Mouse (Mus musculus) ES-Bruce4 (cell line): Measurements from ENCODE around the gene Phip.

ENCODE experiments used
- CTCF ChIP-seq: IDR thresholded peaks from one replicate; pipeline ENCODE4 v1.8.1; 2011; ENCODE audit warnings: low read depth, low read length
- POLR2A ChIP-seq: IDR thresholded peaks from one replicate; pipeline ENCODE4 v1.8.1; 2011; ENCODE audit warnings: low read length; ENCODE audit not compliant: insufficient read depth

- TF ChIP-seq POLR2A (no peak), CTCF (no peak)
Measured at GRCm38 (mm10) chr9:82971433-82971832, 3.9 kb downstream of the Phip start.
